Mouse (Mus musculus) midbrain, embryonic 14.5 days (tissue): ENCODE measurements at regions not wholly inside any gene's neighbourhood (a gene's known extent, or its start where the extent isn't known, plus 50 kb on each side); places are given as distances from the start of the nearest gene placed in this dataset.
A peak's percentile ranks its signal among the peaks of the same experiment; 100 is the strongest.

Source experiments
- ATAC-seq: fragments of 200-750 bp; cut with Nextera tagmentation; 2 replicates; pipeline ENCODE4 v1.8.0; 2017; ENCODE audit warnings: moderate number of reproducible peaks, moderate library complexity; ENCODE audit not compliant: low FRiP score, low TSS enrichment
- DNase-seq: peaks from one replicate; pipeline ENCODE4 v3.0.0-alpha.2; 2015
- H3K27ac ChIP-seq: fragments of 300-500 bp; sonication (generic); replicated peaks from 2 replicates; pipeline ENCODE4 v1.5.1; 2014; ENCODE audit warnings: mild to moderate bottlenecking, low read depth, low read length, moderate library complexity
- H3K27me3 ChIP-seq: fragments of 300-500 bp; sonication (generic); 2 replicates; pipeline ENCODE4 v1.6.1; 2014; ENCODE audit warnings: low read length, control low read depth, mixed read lengths; ENCODE audit not compliant: control insufficient read depth, insufficient read depth
- H3K36me3 ChIP-seq: fragments of 300-500 bp; sonication (generic); 2 replicates; pipeline ENCODE4 v1.6.1; 2014; ENCODE audit warnings: low read length, control low read depth; ENCODE audit not compliant: control insufficient read depth, insufficient read depth
- H3K4me1 ChIP-seq: fragments of 300-500 bp; sonication (generic); 2 replicates; pipeline ENCODE4 v1.6.1; 2014; ENCODE audit warnings: mild to moderate bottlenecking, antibody characterized with exemption, low read length, control low read depth; ENCODE audit not compliant: control insufficient read depth, insufficient read depth
- H3K4me2 ChIP-seq: fragments of 300-500 bp; sonication (generic); 2 replicates; pipeline ENCODE4 v1.6.1; 2014; ENCODE audit warnings: mild to moderate bottlenecking, low read length, moderate library complexity
- H3K4me3 ChIP-seq: fragments of 300-500 bp; sonication (generic); replicated peaks from 2 replicates; pipeline ENCODE4 v1.5.1; 2014; ENCODE audit warnings: low read depth, low read length
- H3K9ac ChIP-seq: fragments of 300-500 bp; sonication (generic); replicated peaks from 2 replicates; pipeline ENCODE4 v1.6.1; 2014; ENCODE audit warnings: mild to moderate bottlenecking, low read length, moderate library complexity
- H3K9me3 ChIP-seq: fragments of 300-500 bp; sonication (generic); 2 replicates; pipeline ENCODE4 v1.6.1; 2016; ENCODE audit warnings: low read length, control low read depth, mixed read lengths; ENCODE audit not compliant: control insufficient read depth
- WGBS: fragments of 180-500 bp; shearing (Covaris S2); extraction: QIAGEN DNeasy Blood & Tissue Kit; methylation state at CpG from one replicate; pipeline ENCODE4 v1.1.7; 2014; 5-methylcytosine and 5-hydroxymethylcytosine counted together

- DNase-seq (no peak), ATAC-seq (no peak)
- Histone ChIP-seq H3K27me3 (no peaks in the 10 kb centered on the region), H3K36me3 (no peaks in the 10 kb centered on the region), H3K27ac (no peak overlapping the region), H3K4me3 (no peak overlapping the region), H3K9ac (no peak overlapping the region), H3K4me1 (no peaks in the 10 kb centered on the region), H3K9me3 (no peaks in the 10 kb centered on the region), H3K4me2 (no peak overlapping the region)
- WGBS: 85% methylated on average over 12 of the region's 12 CpGs
These were observed 103.4 kb downstream of the Cxcl12 start for GRCm38 (mm10) chr6:117271562-117272226.

DNA sequence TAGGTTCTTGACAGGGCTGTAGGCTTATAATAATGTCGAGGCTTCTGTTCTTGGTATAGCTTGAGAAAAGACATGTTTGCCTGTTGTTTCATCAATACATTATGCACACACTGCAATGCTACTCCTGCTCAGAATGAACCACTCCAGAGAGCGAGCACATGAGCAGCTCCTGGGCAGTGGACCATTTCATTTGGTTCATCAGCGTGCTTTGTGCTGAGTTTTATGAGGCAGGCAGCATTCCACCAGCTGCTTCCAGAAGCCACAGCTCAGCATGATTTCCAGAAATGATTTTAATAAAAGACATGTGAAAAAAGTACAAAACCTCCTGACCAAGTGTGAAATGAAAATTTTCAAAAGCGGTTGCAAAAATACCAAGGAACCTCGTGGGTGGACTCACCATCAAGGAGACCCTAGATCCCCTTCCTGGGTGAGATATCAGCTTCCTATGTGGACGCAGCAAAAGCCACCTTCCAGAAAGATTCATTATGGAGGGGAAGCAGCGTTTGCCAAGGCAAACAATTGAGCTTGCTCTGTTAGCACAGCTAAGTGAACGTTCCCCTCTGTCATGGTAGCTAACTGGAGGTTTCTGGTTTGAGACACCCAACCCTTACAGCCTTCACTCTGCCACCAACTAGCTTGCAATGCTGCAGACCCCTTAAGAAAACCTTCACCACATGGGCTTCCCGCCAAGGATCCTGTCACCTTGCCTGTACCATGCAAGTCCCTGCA, 104.1 kb downstream of the Cxcl12 start:
- WGBS: 74% methylated on average over 9 of the region's 9 CpGs
- no peaks in the 10 kb centered on the region for H3K27me3 ChIP-seq
- no peaks in the 10 kb centered on the region for H3K4me1 ChIP-seq
- H3K4me3 ChIP-seq: no peak overlapping the region
- no peak for ATAC-seq
- H3K36me3 ChIP-seq: no peaks in the 10 kb centered on the region
- H3K9ac ChIP-seq: no peak overlapping the region
- no peak overlapping the region for H3K27ac ChIP-seq
- H3K9me3 ChIP-seq: no peaks in the 10 kb centered on the region
- DNase-seq: no peak
- H3K4me2 ChIP-seq: no peak overlapping the region

DNA sequence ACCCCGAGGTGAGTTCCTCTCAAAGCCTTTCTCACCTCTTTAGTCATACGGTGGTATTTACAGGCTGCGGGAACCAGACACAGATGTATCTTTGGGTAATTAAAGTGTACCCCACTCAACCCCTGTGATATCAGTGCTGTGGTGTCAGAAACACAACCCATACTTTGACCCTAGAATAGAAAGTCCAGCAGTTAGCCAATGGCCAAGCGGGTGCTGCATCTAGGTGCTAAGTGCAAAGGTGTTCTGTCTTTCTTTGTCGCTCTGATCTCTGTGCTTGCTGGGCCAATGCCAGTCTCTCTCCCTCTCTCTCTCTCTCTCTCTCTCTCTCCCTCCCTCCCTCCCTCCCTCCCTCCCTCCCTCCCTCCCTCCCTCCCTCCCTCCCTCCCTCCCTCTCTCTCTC, 107.6 kb downstream of the Cxcl12 start:
- 92% methylated on average over 5 of the region's 5 CpGs for WGBS
- H3K27ac ChIP-seq: no peak overlapping the region

DNA sequence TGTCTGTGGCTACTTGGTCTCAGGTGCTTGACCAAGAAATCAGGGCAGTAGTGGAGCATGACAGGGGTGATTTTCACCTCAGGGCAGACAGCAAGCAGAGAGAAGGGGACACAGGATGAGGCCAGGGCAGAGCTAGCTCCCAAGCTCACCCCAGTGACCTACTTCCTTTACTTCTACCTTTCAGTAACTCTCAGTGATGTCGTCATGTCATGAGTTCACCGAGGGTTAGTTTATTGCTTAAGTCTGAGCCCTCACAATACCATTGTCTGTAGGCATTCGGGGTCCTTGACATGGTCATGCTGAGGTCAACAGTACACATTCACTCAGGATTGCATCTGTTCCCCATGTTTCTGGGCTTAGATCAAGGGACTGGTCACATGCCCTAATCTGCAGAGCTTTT, 108.5 kb downstream of the Cxcl12 start:
- Histone ChIP-seq H3K4me2 (no peak overlapping the region), H3K4me3 (no peak overlapping the region), H3K9ac (no peak overlapping the region), H3K9me3 (no peaks in the 10 kb centered on the region), H3K36me3 (no peaks in the 10 kb centered on the region), H3K27me3 (no peaks in the 10 kb centered on the region), H3K4me1 (no peaks in the 10 kb centered on the region), H3K27ac (no peak overlapping the region)
- DNase-seq (no peak), ATAC-seq (no peak)
- WGBS: 85% methylated on average over 3 of the region's 3 CpGs

More for the DNA sequence above, 107.6 kb downstream of the Cxcl12 start:
- Histone ChIP-seq H3K36me3 (no peaks in the 10 kb centered on the region), H3K4me2 (no peak overlapping the region), H3K9me3 (no peaks in the 10 kb centered on the region), H3K4me1 (no peaks in the 10 kb centered on the region), H3K27me3 (no peaks in the 10 kb centered on the region), H3K9ac (no peak overlapping the region), H3K4me3 (no peak overlapping the region)
- DNase-seq (no peak), ATAC-seq (no peak)

GRCm38 (mm10) chr6:117279297-117279696, 111.0 kb downstream of the Cxcl12 start:
- Histone ChIP-seq H3K27me3 (no peaks in the 10 kb centered on the region), H3K36me3 (no peaks in the 10 kb centered on the region), H3K9ac (no peak overlapping the region), H3K27ac (no peak overlapping the region), H3K4me1 (no peaks in the 10 kb centered on the region), H3K9me3 (no peaks in the 10 kb centered on the region), H3K4me2 (no peak overlapping the region), H3K4me3 (no peak overlapping the region)
- DNase-seq (no peak), ATAC-seq (no peak)

DNA sequence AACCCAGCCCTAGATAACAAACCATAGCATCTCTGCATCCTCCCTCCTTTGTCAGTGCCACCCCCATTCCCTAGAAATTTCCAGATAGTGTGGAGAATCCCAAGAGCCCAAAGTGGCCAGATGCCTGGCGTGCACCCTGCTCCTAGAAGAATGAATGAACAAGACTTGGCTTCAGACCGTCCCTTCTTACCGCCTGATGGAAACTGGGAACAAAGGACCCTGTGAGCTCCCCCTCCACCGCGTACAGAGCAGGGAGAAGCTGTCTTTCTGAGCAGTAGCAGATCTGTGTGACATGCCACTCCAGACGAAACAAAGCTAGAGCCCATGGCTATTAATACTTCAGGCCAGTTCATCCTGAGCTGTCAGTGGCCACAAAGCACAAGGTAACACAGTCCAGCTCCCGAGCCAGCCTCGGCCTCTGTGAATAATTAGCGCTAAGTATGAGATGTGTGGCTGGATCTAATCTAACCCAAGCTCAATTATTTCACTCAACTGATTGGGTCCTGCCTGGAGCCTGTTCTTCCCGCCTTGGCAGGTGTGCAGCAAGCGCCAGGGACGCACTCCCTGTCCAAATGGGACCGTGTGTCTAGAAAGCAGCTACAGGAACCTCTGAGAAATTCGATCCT, 111.6 kb downstream of the Cxcl12 start:
- no peak overlapping the region for H3K4me3 ChIP-seq
- H3K9me3 ChIP-seq: no peaks in the 10 kb centered on the region
- H3K9ac ChIP-seq: no peak overlapping the region
- WGBS: 40% methylated on average over 14 of the region's 14 CpGs
- ATAC-seq: peak; percentile 20; the same call in 1 of the 2 replicates
- no peaks in the 10 kb centered on the region for H3K36me3 ChIP-seq
- DNase-seq: peak; percentile 30
- no peak overlapping the region for H3K4me2 ChIP-seq
- H3K27ac ChIP-seq: no peak overlapping the region
- no peaks in the 10 kb centered on the region for H3K27me3 ChIP-seq
- H3K4me1 ChIP-seq: no peaks in the 10 kb centered on the region

DNA sequence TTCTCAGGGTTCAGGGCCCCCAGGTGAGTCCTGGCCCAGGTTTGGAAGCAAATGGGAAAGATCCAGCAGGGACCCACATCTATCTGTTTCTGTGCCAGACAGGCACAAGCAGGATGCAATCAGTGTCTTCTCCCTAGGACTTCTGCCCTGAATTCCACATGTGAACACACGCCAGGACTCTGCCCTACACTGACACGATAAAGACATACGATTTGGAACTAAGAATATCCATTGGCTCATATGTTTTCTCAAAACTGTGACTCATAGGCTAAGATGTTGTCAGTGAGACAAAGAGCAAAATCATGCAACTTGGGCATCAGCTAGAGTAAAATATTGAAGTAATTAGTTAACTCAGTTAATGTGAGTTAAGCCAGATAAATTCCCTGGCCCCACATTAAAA, 112.6 kb downstream of the Cxcl12 start:
- no peak overlapping the region for H3K4me2 ChIP-seq
- H3K27me3 ChIP-seq: no peaks in the 10 kb centered on the region
- 93% methylated on average over 3 of the region's 3 CpGs for WGBS
- no peaks in the 10 kb centered on the region for H3K4me1 ChIP-seq
- H3K9ac ChIP-seq: no peak overlapping the region
- no peaks in the 10 kb centered on the region for H3K36me3 ChIP-seq
- no peak for ATAC-seq
- no peak for DNase-seq
- no peak overlapping the region for H3K27ac ChIP-seq
- H3K4me3 ChIP-seq: no peak overlapping the region
- no peaks in the 10 kb centered on the region for H3K9me3 ChIP-seq

- no peak for ATAC-seq
- H3K4me2 ChIP-seq: no peak overlapping the region
- no peaks in the 10 kb centered on the region for H3K27me3 ChIP-seq
- WGBS: 82% methylated on average over 3 of the region's 3 CpGs
- H3K36me3 ChIP-seq: no peaks in the 10 kb centered on the region
- DNase-seq: no peak
- no peak overlapping the region for H3K27ac ChIP-seq
- H3K4me1 ChIP-seq: no peaks in the 10 kb centered on the region
- no peaks in the 10 kb centered on the region for H3K9me3 ChIP-seq
- no peak overlapping the region for H3K9ac ChIP-seq
- no peak overlapping the region for H3K4me3 ChIP-seq
These were observed 115.3 kb downstream of the Cxcl12 start for GRCm38 (mm10) chr6:117283616-117284015.
